Mouse (Mus musculus): ENCODE data around the gene Gm32742.

GRCm38 (mm10) chr9:51137836-51138235 lies 27.5 kb downstream of the Gm32742 start:
- TF ChIP-seq GATA1 (IDR thresholded peaks at IDR 0.05; ENCODE audit: low read length) (no peak), TAL1 (IDR thresholded peaks at IDR 0.05; ENCODE audit: low read length) (no peak)

All from erythroblast, embryonic 14.5 days (primary cell).